Mouse (Mus musculus) liver, embryonic 14.5 days (tissue): ENCODE results near the gene Snrnp35. TPM values are rescaled to one million over a fixed set of nuclear protein-coding genes. Genes with fewer than 3 reads are reported as not detected.

Experiments
- ATAC-seq: fragments of 200-750 bp; cut with Nextera tagmentation; 2 replicates; pipeline ENCODE4 v1.8.0; 2017; ENCODE audit warnings: moderate number of reproducible peaks, mild to moderate bottlenecking, moderate library complexity; ENCODE audit not compliant: insufficient read depth
- DNase-seq, 3 experiments: peaks; one replicate each; pipeline ENCODE4 v3.0.0-alpha.2; 2012 to 2013; ENCODE audit warnings: low read depth in 3 of 3, low spot score in 3 of 3
- H3K27ac ChIP-seq: fragments of 300-500 bp; sonication (generic); 2 replicates; pipeline ENCODE4 v1.5.1; 2014; ENCODE audit warnings: moderate library complexity, mild to moderate bottlenecking, control low read depth, inconsistent platforms
- H3K27me3 ChIP-seq: fragments of 300-500 bp; sonication (generic); 2 replicates; pipeline ENCODE4 v1.6.1; 2014; ENCODE audit warnings: mild to moderate bottlenecking, low read length, moderate library complexity; ENCODE audit not compliant: control insufficient read depth, insufficient read depth
- H3K36me3 ChIP-seq: fragments of 300-500 bp; sonication (generic); replicated peaks from 2 replicates; pipeline ENCODE4 v1.6.1; 2014; ENCODE audit warnings: low read depth; ENCODE audit not compliant: control insufficient read depth, insufficient read depth
- H3K4me1 ChIP-seq, 2 experiments: fragments of 200-500 bp in 1 of 2; fragments of 300-500 bp in 1 of 2; sonication (generic) in 1 of 2; replicated peaks; 2 replicates each; pipeline ENCODE4 v1.6.1; 2012 to 2014; ENCODE audit warnings: antibody characterized with exemption in 1 of 2, inconsistent platforms in 1 of 2, low read length in 1 of 2; ENCODE audit not compliant: control insufficient read depth in 2 of 2, insufficient read depth in 2 of 2
- H3K4me2 ChIP-seq: fragments of 300-500 bp; sonication (generic); 2 replicates; pipeline ENCODE4 v1.6.1; 2014; ENCODE audit warnings: low read depth, mild to moderate bottlenecking, control low read depth, moderate library complexity
- H3K4me3 ChIP-seq, 2 experiments: fragments of 200-500 bp in 1 of 2; fragments of 300-500 bp in 1 of 2; sonication (generic) in 1 of 2; 2 replicates each; pipeline ENCODE4 v1.5.1; 2012 to 2014; ENCODE audit warnings: low read depth in 2 of 2, low read length in 2 of 2, mild to moderate bottlenecking in 2 of 2, control low read depth in 1 of 2, inconsistent platforms in 1 of 2, moderate library complexity in 1 of 2; ENCODE audit not compliant: insufficient read depth in 1 of 2
- H3K9ac ChIP-seq: fragments of 300-500 bp; sonication (generic); replicated peaks from 2 replicates; pipeline ENCODE4 v1.6.1; 2014; ENCODE audit warnings: mild to moderate bottlenecking, control low read depth, moderate library complexity
- H3K9me3 ChIP-seq: fragments of 300-500 bp; sonication (generic); 2 replicates; pipeline ENCODE4 v1.6.1; 2016; ENCODE audit warnings: low read length, mixed read lengths; ENCODE audit not compliant: control insufficient read depth
- CTCF ChIP-seq: IDR thresholded peaks from 2 replicates; pipeline ENCODE4 v1.5.1; 2016; ENCODE audit warnings: antibody characterized with exemption, low read depth, control low read depth
- EP300 ChIP-seq: IDR thresholded peaks from 2 replicates; pipeline ENCODE4 v1.6.1; 2016; ENCODE audit warnings: antibody characterized with exemption, low read depth
- WGBS: fragments of 180-500 bp; shearing (Covaris S2); extraction: QIAGEN DNeasy Blood & Tissue Kit; methylation state at CpG from one replicate; pipeline ENCODE4 v1.1.7; 2014; ENCODE audit not compliant: insufficient replicate concordance; 5-methylcytosine and 5-hydroxymethylcytosine counted together
- polyA plus RNA-seq, 2 experiments: library from polyadenylated mRNA; depleted of rRNA in 1 of 2; stranded (reverse) in 1 of 2; unstranded in 1 of 2; fragments of >200 nt; fragmentation: Nextera tagmentation in 1 of 2; extraction: Ambion mirVana in 1 of 2; gene quantifications; 2 replicates each; pipeline versions ENCODE4 v1.2.1 to v1.2.3; 2012 to 2014

The Snrnp35 gene
- polyA plus RNA-seq, 2 experiments: 5.8 to 7.4 TPM

DNA sequence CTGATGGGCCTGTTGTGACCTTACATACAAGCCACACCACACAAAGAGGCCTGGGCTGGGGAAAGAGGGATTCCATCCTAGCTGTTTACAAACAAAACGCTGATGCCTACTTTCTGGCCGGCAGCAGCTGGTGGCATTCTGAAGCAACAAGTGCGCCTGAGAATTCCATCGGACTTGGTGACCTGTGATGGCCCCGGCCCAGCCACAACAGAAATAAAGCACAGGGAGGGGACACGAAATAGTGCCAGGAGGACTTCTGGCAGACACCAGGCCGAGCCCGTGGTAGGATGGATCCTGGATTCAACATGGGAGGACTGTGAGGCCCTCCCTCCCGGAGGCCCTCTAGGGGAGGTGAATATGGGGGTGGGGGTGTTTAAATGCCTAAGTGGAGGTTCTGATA, 45.9 kb downstream of the Snrnp35 start:
- Histone ChIP-seq H3K4me3 (no peak overlapping the region), H3K9me3 (no peaks in the 10 kb centered on the region), H3K4me1 (0 out of 4 replicates have a peak, but pooled peaks cover 0 to 2% of the 10 kb centered on the region in 2 experiments), H3K4me2 (no peak overlapping the region), H3K27ac (no peak overlapping the region), H3K9ac (no peak overlapping the region), H3K36me3 (no peaks in the 10 kb centered on the region), H3K27me3 (peaks cover 35% of the 10 kb centered on the region)
- no peak for ATAC-seq
- DNase-seq: no peak
- no peak for TF ChIP-seq CTCF
- TF ChIP-seq EP300: no peak
- WGBS: 55% methylated on average over 9 of the region's 9 CpGs

DNA sequence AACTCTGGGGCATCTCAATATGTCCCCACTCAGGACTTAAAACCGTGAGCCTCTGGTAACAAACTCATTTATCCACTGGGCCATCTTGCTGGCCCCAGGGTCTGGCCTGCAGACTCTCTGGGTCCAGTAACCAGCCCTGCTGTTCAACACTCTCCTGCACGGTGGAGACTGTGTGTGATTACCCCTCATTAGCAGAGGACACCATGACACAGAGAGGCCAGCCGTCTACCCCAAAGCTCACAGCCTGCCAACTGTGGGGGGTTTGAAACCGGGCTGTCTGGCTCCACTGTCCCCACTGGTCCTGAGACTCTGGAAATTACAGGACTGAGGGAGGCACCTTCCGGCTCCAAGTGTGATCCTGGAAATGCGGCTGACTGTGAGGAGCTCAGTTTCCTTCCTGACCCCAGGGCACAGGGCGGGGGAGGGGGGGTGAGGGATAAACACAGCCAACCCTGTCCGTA, 46.3 kb downstream of the Snrnp35 start:
- WGBS: 24% methylated on average over 8 of the region's 8 CpGs
- Histone ChIP-seq H3K27ac (no peak overlapping the region), H3K36me3 (no peaks in the 10 kb centered on the region), H3K27me3 (peaks cover 35% of the 10 kb centered on the region), H3K4me2 (no peak overlapping the region), H3K9ac (no peak overlapping the region), H3K4me1 (0 out of 4 replicates have a peak, but pooled peaks cover 0 to 2% of the 10 kb centered on the region in 2 experiments), H3K4me3 (no peak overlapping the region), H3K9me3 (no peaks in the 10 kb centered on the region)
- no peak for ATAC-seq
- no peak for DNase-seq
- TF ChIP-seq CTCF (no peak), EP300 (no peak)

- Histone ChIP-seq H3K27me3 (peaks cover 35% of the 10 kb centered on the region), H3K9ac (no peak overlapping the region), H3K4me3 (no peak overlapping the region), H3K4me1 (peaks cover 0 to 5% of the 10 kb centered on the region in 2 experiments; a peak in 2 of 4 replicates), H3K27ac (no peak overlapping the region), H3K9me3 (no peaks in the 10 kb centered on the region), H3K36me3 (no peaks in the 10 kb centered on the region), H3K4me2 (no peak overlapping the region)
- 19% methylated on average over 8 of the region's 8 CpGs for WGBS
- ATAC-seq (no peak), DNase-seq (no peak)
- no peak for TF ChIP-seq EP300
- no peak for TF ChIP-seq CTCF
Observed at GRCm38 (mm10) chr5:124529697-124530096, 46.8 kb downstream of the Snrnp35 start.

GRCm38 (mm10) chr5:124530655-124531582, 48.0 kb downstream of the Snrnp35 start, which contains the start of gene Rilpl1:
TSS of gene Rilpl1 (minus strand) at chr5:124531391.
- H3K4me2 ChIP-seq: peak within 1 kb of the TSS; percentile 76
- WGBS: under 1% methylated on average over 94 of the region's 96 CpGs
- peaks cover 5 to 11% of the 10 kb centered on the region in 2 experiments for H3K4me1 ChIP-seq
- DNase-seq (no peak), ATAC-seq (peak; percentile 42; the same call in 1 of the 2 replicates)
- TF ChIP-seq EP300 (no peak), CTCF (no peak)
- no peak within 1 kb of the TSS for H3K9ac ChIP-seq
- H3K27me3 ChIP-seq: peaks cover 35% of the 10 kb centered on the region
- peak within 1 kb of the TSS; percentile 51 to 61 for H3K4me3 ChIP-seq
- no peak within 1 kb of the TSS for H3K27ac ChIP-seq
- no peaks in the 10 kb centered on the region for H3K36me3 ChIP-seq
- H3K9me3 ChIP-seq: no peaks in the 10 kb centered on the region

GRCm38 (mm10) chr5:124531583-124531930, 48.6 kb downstream of the Snrnp35 start:
- Histone ChIP-seq H3K27me3 (peaks cover 35% of the 10 kb centered on the region), H3K9me3 (no peaks in the 10 kb centered on the region), H3K9ac (no peak overlapping the region), H3K4me1 (peaks cover 5 to 11% of the 10 kb centered on the region in 2 experiments), H3K4me2 (peak overlapping the region; percentile 76), H3K4me3 (peak overlapping the region; percentile 51 to 61), H3K27ac (no peak overlapping the region), H3K36me3 (no peaks in the 10 kb centered on the region)
- TF ChIP-seq EP300: no peak
- TF ChIP-seq CTCF: no peak
- ATAC-seq (no peak), DNase-seq (no peak)
- 18% methylated on average over 14 of the region's 14 CpGs for WGBS
